Mouse (Mus musculus) limb, embryonic 11.5 days (tissue): ENCODE measurements at regions not wholly inside any gene's neighbourhood (a gene's known extent, or its start where the extent isn't known, plus 50 kb on each side); places are given as distances from the start of the nearest gene placed in this dataset.
A peak's percentile ranks its signal among the peaks of the same experiment; 100 is the strongest.

Source experiments
- ATAC-seq: fragments of 200-750 bp; cut with Nextera tagmentation; 2 replicates; pipeline ENCODE4 v1.8.0; 2017; ENCODE audit warnings: low read depth; ENCODE audit not compliant: insufficient number of reproducible peaks, low FRiP score, low TSS enrichment
- DNase-seq: peaks from one replicate; pipeline ENCODE4 v3.0.0-alpha.2; 2015; ENCODE audit warnings: low spot score
- H3K27ac ChIP-seq: fragments of 300-500 bp; sonication (generic); replicated peaks from 2 replicates; pipeline ENCODE4 v1.5.1; 2014; ENCODE audit warnings: low read depth, mild to moderate bottlenecking, low read length
- H3K27me3 ChIP-seq: fragments of 300-500 bp; sonication (generic); 2 replicates; pipeline ENCODE4 v1.6.1; 2014; ENCODE audit warnings: mild to moderate bottlenecking, low read length, mixed read lengths; ENCODE audit not compliant: control insufficient read depth, insufficient read depth
- H3K36me3 ChIP-seq: fragments of 300-500 bp; sonication (generic); 2 replicates; pipeline ENCODE4 v1.6.1; 2014; ENCODE audit warnings: mild to moderate bottlenecking, low read length, moderate library complexity, mixed read lengths; ENCODE audit not compliant: control insufficient read depth, insufficient read depth
- H3K4me1 ChIP-seq: fragments of 300-500 bp; sonication (generic); 2 replicates; pipeline ENCODE4 v1.6.1; 2014; ENCODE audit warnings: low read length, mixed read lengths; ENCODE audit not compliant: control insufficient read depth, insufficient read depth
- H3K4me2 ChIP-seq: fragments of 300-500 bp; sonication (generic); 2 replicates; pipeline ENCODE4 v1.6.1; 2014; ENCODE audit warnings: low read depth, mild to moderate bottlenecking, moderate library complexity; ENCODE audit not compliant: severe bottlenecking
- H3K4me3 ChIP-seq: fragments of 300-500 bp; sonication (generic); 2 replicates; pipeline ENCODE4 v1.5.1; 2014; ENCODE audit warnings: low read depth, low read length
- H3K9ac ChIP-seq: fragments of 300-500 bp; sonication (generic); 2 replicates; pipeline ENCODE4 v1.6.1; 2014; ENCODE audit warnings: mild to moderate bottlenecking, low read length
- H3K9me3 ChIP-seq: fragments of 300-500 bp; sonication (generic); 2 replicates; pipeline ENCODE4 v1.6.1; 2016; ENCODE audit warnings: low read length; ENCODE audit not compliant: control insufficient read depth
- WGBS: fragments of 180-500 bp; shearing (Covaris S2); extraction: QIAGEN DNeasy Blood & Tissue Kit; methylation state at CpG from one replicate; pipeline ENCODE4 v1.1.7; 2014; 5-methylcytosine and 5-hydroxymethylcytosine counted together

DNA sequence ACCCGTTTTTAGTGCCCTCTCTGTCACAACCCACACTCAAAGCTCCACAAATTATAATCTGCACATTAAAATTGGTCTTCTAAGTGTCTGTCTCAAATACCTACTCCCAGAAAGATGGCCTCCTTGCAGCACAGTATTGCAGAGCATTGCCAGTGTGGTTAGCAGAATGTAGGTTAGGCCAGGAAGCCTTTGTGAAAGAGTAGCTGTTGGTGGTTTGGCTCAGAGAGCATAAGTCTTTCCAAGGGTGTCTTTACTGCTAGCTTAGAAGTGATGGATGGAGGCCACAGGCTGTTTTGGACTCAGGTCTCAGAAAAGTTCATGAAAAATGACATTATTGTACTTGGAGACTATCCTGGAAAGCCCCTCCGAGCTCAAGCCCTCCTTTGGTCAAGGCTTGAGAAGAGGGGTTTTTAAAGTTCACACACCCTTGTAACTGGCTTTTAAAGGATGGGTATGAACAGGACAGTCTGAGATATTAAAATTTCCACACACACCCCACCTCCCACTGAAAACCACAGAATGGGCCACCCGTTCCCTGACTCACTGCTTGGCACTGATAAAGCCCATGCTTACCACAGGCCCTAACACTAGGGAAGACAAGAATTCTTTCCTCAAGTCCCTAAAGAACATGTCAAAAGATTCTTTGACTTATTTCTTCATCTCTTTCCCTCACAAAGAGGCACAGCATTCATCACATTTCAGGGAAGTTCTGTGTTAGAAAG is 605.1 kb downstream of the Ets1 start:
- 86% methylated on average over 3 of the region's 3 CpGs for WGBS
- H3K27ac ChIP-seq: no peak overlapping the region
- no peak overlapping the region for H3K4me2 ChIP-seq
- no peaks in the 10 kb centered on the region for H3K9me3 ChIP-seq
- no peaks in the 10 kb centered on the region for H3K27me3 ChIP-seq
- no peak overlapping the region for H3K9ac ChIP-seq
- no peaks in the 10 kb centered on the region for H3K4me1 ChIP-seq
- no peak for DNase-seq
- ATAC-seq: no peak
- no peak overlapping the region for H3K4me3 ChIP-seq
- no peaks in the 10 kb centered on the region for H3K36me3 ChIP-seq

DNA sequence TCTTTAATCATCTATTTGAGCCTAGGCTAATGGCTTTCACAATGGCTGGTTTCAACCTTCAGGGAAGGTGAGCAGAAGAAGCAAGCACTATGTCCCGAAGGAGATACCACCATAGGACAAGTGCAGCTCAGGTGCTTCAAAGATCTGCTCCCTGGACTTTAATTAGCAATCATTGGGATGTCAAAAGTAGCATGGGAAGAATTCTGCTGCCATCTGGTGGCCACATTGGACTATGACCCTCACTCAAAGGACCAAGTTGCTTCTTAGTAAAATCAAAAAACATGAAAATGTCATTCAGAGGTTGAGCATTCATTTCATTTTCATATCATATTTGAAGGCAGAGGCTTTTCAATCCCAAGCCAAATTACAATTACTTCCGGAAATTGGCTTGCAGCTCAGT is 610.9 kb downstream of the Ets1 start:
- WGBS: 34% methylated on average over 2 of the region's 2 CpGs
- no peak for ATAC-seq
- H3K4me1 ChIP-seq: no peaks in the 10 kb centered on the region
- H3K4me3 ChIP-seq: no peak overlapping the region
- no peak overlapping the region for H3K27ac ChIP-seq
- DNase-seq: peak; percentile 76
- H3K9me3 ChIP-seq: no peaks in the 10 kb centered on the region
- H3K4me2 ChIP-seq: no peak overlapping the region
- no peak overlapping the region for H3K9ac ChIP-seq
- H3K36me3 ChIP-seq: no peaks in the 10 kb centered on the region
- no peaks in the 10 kb centered on the region for H3K27me3 ChIP-seq

DNA sequence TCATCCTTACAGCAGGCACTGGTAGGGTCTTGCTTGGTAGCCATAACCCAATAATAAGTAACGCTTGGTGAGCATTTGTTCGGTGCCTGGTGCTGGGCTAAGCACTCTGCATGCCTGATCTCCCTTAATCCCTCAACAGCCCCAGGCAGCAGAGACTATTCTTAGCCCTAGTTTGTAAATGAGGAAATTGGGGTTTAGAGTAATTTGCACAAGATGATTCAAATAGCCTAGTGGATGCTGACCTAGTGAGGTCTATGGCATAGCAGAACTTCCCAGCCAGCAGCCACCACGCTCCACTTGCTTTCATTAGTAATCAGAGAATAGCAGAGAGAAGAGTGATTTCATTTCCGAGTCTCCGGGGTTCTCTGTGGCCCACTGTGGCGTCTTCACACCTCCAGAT is 622.2 kb downstream of the Ets1 start:
- H3K9me3 ChIP-seq: no peaks in the 10 kb centered on the region
- H3K4me2 ChIP-seq: no peak overlapping the region
- no peak overlapping the region for H3K9ac ChIP-seq
- H3K27me3 ChIP-seq: no peaks in the 10 kb centered on the region
- DNase-seq (no peak), ATAC-seq (no peak)
- H3K4me3 ChIP-seq: no peak overlapping the region
- no peaks in the 10 kb centered on the region for H3K4me1 ChIP-seq
- H3K27ac ChIP-seq: no peak overlapping the region
- no peaks in the 10 kb centered on the region for H3K36me3 ChIP-seq
- 49% methylated on average over 6 of the region's 6 CpGs for WGBS

DNA sequence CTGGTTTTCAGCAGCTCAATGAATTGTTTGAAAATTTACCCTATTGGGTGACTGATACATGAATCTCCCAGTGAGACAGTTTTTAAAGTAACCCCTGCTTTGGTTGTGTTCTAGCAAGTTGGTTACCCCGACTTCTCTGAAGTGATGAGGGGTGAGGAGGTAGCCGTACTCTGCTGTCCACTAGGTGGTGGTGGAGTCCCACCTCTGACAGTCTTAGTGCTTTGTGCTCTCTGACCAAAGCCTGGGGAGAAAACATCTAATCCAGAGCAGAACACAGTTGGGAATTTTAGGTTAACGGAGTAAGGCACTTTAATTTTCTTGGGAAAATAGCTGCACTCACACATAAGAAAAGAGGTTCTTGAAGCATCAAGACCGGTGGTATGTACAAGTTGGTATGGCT is 624.1 kb downstream of the Ets1 start:
- Histone ChIP-seq H3K27me3 (no peaks in the 10 kb centered on the region), H3K27ac (no peak overlapping the region), H3K4me1 (no peaks in the 10 kb centered on the region), H3K9me3 (no peaks in the 10 kb centered on the region), H3K36me3 (no peaks in the 10 kb centered on the region), H3K4me3 (no peak overlapping the region), H3K4me2 (no peak overlapping the region), H3K9ac (no peak overlapping the region)
- ATAC-seq (no peak), DNase-seq (peak; percentile 76)
- WGBS: 34% methylated on average over 4 of the region's 4 CpGs

DNA sequence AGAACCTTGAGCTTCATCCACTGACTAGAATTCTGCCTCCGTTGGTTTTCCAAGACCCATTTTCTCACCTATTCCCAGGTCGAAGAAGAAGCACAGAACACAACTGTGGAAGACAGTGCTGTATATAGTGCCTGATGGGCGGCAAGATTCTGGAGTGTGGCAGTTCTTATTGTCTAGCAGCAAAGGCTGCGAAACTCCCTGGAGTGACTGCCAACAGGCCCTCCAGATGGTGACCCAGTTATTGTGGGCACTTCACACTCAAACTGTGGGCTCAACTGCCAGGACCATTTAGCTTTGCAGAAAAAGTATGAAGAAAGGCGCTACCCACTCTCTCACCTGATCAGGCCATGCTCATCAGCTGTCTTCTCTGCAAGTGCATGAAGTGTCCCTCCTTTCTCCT is 653.4 kb downstream of the Ets1 start:
- 85% methylated on average over 5 of the region's 5 CpGs for WGBS

DNA sequence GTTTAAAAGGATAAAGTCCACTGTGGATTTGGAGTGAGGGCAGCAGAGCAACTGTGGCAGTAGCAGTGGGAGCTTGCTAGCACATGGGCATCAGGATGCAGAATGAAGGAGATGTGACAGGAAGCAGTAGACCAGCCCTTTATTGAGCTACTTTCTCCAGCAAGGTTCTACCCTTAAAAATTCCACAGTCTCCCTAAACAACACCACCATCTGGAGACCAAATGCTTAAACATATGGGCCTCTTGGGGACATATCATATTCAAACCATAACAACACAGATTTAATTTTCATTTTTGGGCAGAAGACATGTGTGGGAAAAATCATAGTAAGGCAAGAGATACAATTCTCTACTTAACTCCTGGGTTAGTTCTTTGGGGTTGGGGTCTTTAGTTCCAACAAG is 656.1 kb downstream of the Ets1 start:
- H3K9ac ChIP-seq: no peak overlapping the region
- no peaks in the 10 kb centered on the region for H3K36me3 ChIP-seq
- H3K4me1 ChIP-seq: no peaks in the 10 kb centered on the region
- H3K27ac ChIP-seq: no peak overlapping the region
- H3K9me3 ChIP-seq: no peaks in the 10 kb centered on the region
- no peak for ATAC-seq
- no peaks in the 10 kb centered on the region for H3K27me3 ChIP-seq
- H3K4me2 ChIP-seq: no peak overlapping the region
- DNase-seq: no peak
- no peak overlapping the region for H3K4me3 ChIP-seq

More for the DNA sequence above, 653.4 kb downstream of the Ets1 start:
- Histone ChIP-seq H3K4me2 (no peak overlapping the region), H3K9ac (no peak overlapping the region), H3K4me3 (no peak overlapping the region), H3K9me3 (no peaks in the 10 kb centered on the region), H3K36me3 (no peaks in the 10 kb centered on the region), H3K4me1 (no peaks in the 10 kb centered on the region), H3K27me3 (no peaks in the 10 kb centered on the region), H3K27ac (no peak overlapping the region)
- ATAC-seq (no peak), DNase-seq (no peak)

DNA sequence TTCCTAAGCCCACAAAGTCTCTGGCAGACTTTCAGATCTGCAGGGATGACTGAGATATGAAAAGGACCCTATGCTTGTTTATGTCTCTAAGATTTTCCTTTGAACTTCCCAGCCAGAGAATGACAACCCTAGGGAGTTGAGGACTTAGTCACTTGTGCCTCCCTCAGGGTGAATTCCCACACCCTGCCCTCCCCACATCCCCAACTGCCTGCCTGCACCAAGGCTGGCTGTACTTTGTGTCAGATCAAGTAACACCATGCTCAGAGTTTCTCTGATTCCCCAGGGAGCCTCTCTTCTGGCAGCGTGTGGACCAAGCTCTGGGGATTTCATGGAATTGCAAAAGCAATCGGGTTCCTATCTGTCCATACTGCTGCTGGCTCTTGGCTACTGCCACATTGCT is 659.9 kb downstream of the Ets1 start:
- H3K4me3 ChIP-seq: no peak overlapping the region

DNA sequence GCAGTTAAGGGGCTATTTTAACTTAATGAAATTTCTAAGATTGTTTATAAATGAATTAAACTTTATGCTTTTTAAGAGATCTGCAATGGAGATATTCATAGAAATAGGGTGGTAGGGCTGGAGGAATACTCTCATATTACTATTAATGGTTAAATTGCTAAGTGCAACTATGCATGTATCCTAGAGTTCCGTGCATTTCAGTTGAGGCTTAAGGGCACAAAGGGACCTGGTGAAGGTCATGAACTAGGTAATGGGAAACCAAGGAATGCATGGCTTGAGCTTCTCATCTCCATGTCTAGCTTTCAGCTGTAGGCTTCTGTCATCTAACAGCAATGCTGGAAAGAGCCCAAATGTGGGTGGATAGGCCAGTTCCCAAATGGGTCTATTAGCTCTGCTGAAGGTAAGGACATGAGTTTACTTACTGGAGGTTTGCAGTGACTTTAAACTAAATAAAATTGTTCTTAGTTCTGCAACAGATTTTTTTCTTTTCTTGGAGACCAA is 683.6 kb downstream of the Ets1 start:
- H3K27me3 ChIP-seq: no peaks in the 10 kb centered on the region
- 86% methylated on average over 1 of the region's 1 CpGs for WGBS
- DNase-seq: no peak

More for the DNA sequence above, 659.9 kb downstream of the Ets1 start:
- Histone ChIP-seq H3K27me3 (no peaks in the 10 kb centered on the region), H3K27ac (no peak overlapping the region), H3K9me3 (no peaks in the 10 kb centered on the region), H3K36me3 (no peaks in the 10 kb centered on the region), H3K9ac (no peak overlapping the region), H3K4me1 (no peaks in the 10 kb centered on the region), H3K4me2 (no peak overlapping the region)
- DNase-seq (no peak), ATAC-seq (no peak)
- WGBS: 4% methylated on average over 2 of the region's 2 CpGs

DNA sequence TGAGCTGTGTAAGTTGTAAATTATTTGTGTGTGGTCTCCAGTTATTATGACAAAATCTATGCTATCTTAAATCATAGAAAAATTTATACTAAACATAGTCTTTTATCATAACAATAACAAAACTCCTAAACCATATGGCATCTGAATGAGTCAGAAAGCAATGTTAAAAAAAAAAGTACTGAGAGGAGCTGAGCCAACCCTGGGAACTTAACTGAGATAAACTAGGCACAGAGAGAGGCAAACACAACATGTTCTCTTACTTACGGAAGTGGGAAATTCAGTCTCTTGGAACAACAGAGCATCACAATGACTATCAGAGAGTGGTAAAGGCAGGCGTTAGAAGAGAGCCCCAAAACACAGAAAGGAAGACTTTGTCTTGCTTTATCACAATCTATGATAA is 691.7 kb downstream of the Ets1 start:
- Histone ChIP-seq H3K9ac (no peak overlapping the region), H3K4me2 (no peak overlapping the region), H3K4me3 (no peak overlapping the region), H3K36me3 (no peaks in the 10 kb centered on the region), H3K27me3 (no peaks in the 10 kb centered on the region), H3K9me3 (no peaks in the 10 kb centered on the region), H3K27ac (no peak overlapping the region), H3K4me1 (no peaks in the 10 kb centered on the region)
- DNase-seq: no peak
- ATAC-seq: no peak
- WGBS: 88% methylated on average over 2 of the region's 2 CpGs

More for the DNA sequence above, 683.6 kb downstream of the Ets1 start:
- no peak for ATAC-seq
- H3K4me1 ChIP-seq: no peaks in the 10 kb centered on the region
- H3K9me3 ChIP-seq: no peaks in the 10 kb centered on the region
- no peak overlapping the region for H3K4me3 ChIP-seq
- H3K4me2 ChIP-seq: no peak overlapping the region
- no peak overlapping the region for H3K27ac ChIP-seq
- no peaks in the 10 kb centered on the region for H3K36me3 ChIP-seq
- H3K9ac ChIP-seq: no peak overlapping the region
